Mouse (Mus musculus): Measurements from ENCODE around the gene Srgap3.

Gene Srgap3

GRCm38 (mm10) chr6:112752007-112752406, 195.1 kb downstream of the Srgap3 start:
- in situ Hi-C loops (cut with MseI, MboI): no loop called here

- in situ Hi-C loops (cut with MseI, MboI): no loop called here
Measured at GRCm38 (mm10) chr6:112742297-112742696, 204.8 kb downstream of the Srgap3 start.

- in situ Hi-C loops (cut with MseI, MboI): no loop called here
Measured at GRCm38 (mm10) chr6:112741766-112742165, 205.3 kb downstream of the Srgap3 start.

- in situ Hi-C loops (cut with MseI, MboI): no loop called here
Measured at GRCm38 (mm10) chr6:112739635-112740034, 207.4 kb downstream of the Srgap3 start.

GRCm38 (mm10) chr6:112738924-112739323, 208.1 kb downstream of the Srgap3 start:
- in situ Hi-C loops (cut with MseI, MboI): no loop called here

GRCm38 (mm10) chr6:112736471-112736870, 210.6 kb downstream of the Srgap3 start:
- in situ Hi-C loops (cut with MseI, MboI): no loop called here

- in situ Hi-C loops (cut with MseI, MboI): no loop called here
Measured at GRCm38 (mm10) chr6:112735054-112735453, 212.0 kb downstream of the Srgap3 start.

GRCm38 (mm10) chr6:112733942-112734341, 213.1 kb downstream of the Srgap3 start:
- in situ Hi-C loops (cut with MseI, MboI): no loop called here

- in situ Hi-C loops (cut with MseI, MboI): no loop called here
Measured at GRCm38 (mm10) chr6:112732434-112732833, 214.6 kb downstream of the Srgap3 start.

- in situ Hi-C loops (cut with MseI, MboI): no loop called here
Measured at GRCm38 (mm10) chr6:112731386-112731785, 215.7 kb downstream of the Srgap3 start.

- in situ Hi-C loops (cut with MseI, MboI): no loop called here
Measured at GRCm38 (mm10) chr6:112728760-112729422, 218.2 kb downstream of the Srgap3 start.

GRCm38 (mm10) chr6:112725468-112725867, 221.6 kb downstream of the Srgap3 start:
- in situ Hi-C loops (cut with MseI, MboI): no loop called here

- in situ Hi-C loops (cut with MseI, MboI): no loop called here
Measured at GRCm38 (mm10) chr6:112720409-112721080, 226.5 kb downstream of the Srgap3 start.

GRCm38 (mm10) chr6:112719983-112720382, 227.1 kb downstream of the Srgap3 start:
- in situ Hi-C loops (cut with MseI, MboI): no loop called here

GRCm38 (mm10) chr6:112717168-112717567, 229.9 kb downstream of the Srgap3 start:
- in situ Hi-C loops (cut with MseI, MboI): no loop called here

GRCm38 (mm10) chr6:112713951-112714350, 233.1 kb downstream of the Srgap3 start:
- in situ Hi-C loops (cut with MseI, MboI): no loop called here

GRCm38 (mm10) chr6:112702296-112702695, 244.8 kb downstream of the Srgap3 start:
- in situ Hi-C loops (cut with MseI, MboI): loop anchor here (5.0 to 10.0 kb wide), 2 partner anchors 253 to 300 kb away; no protein-coding TSS in a partner anchor

GRCm38 (mm10) chr6:112700392-112700791, 246.7 kb downstream of the Srgap3 start:
- in situ Hi-C loops (cut with MseI, MboI): loop anchor here (5.0 to 10.0 kb wide), 2 partner anchors 254 to 302 kb away; no protein-coding TSS in a partner anchor

GRCm38 (mm10) chr6:112699115-112699514, 248.0 kb downstream of the Srgap3 start:
- in situ Hi-C loops (cut with MseI, MboI): no loop called here

- in situ Hi-C loops (cut with MseI, MboI): no loop called here
Measured at GRCm38 (mm10) chr6:112696056-112696950, 250.8 kb downstream of the Srgap3 start, which contains the start of gene Rad18. Gene Rad18 (minus strand): TSS chr6:112696686.

- in situ Hi-C loops (cut with MseI, MboI): no loop called here
Measured at GRCm38 (mm10) chr6:112694492-112694891, 252.6 kb downstream of the Srgap3 start.

GRCm38 (mm10) chr6:112691523-112691922, 255.5 kb downstream of the Srgap3 start:
- in situ Hi-C loops (cut with MseI, MboI): no loop called here

All from mouse trophoblast stem cell (cell line).